Mouse (Mus musculus) urinary bladder, postnatal 10 days (tissue): Measurements from ENCODE around the gene Rnf157.

Source experiments
- DNase-seq: peaks from one replicate; pipeline ENCODE4 v3.0.0; 2022; ENCODE audit warnings: low spot score

Rnf157 gene

DNA sequence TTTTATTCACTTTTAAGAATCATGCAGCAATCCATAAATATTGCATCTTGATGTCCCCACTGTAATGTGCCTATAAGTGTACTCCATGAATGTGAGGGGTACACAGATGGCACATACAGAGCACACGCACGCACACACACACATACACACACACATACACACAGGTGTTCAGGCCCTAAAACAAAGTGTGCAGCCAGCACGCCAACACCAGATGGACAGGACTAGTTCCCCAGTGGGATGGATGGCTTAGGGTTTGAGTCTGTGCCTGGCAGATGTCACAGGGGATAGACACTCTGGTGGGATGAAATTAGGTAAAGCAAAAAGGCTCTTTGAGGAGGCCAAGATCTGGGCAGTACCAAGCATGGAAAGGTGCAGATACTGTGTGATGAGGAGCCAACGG lies 76.4 kb downstream of the Rnf157 start:
- DNase-seq: no peak

DNA sequence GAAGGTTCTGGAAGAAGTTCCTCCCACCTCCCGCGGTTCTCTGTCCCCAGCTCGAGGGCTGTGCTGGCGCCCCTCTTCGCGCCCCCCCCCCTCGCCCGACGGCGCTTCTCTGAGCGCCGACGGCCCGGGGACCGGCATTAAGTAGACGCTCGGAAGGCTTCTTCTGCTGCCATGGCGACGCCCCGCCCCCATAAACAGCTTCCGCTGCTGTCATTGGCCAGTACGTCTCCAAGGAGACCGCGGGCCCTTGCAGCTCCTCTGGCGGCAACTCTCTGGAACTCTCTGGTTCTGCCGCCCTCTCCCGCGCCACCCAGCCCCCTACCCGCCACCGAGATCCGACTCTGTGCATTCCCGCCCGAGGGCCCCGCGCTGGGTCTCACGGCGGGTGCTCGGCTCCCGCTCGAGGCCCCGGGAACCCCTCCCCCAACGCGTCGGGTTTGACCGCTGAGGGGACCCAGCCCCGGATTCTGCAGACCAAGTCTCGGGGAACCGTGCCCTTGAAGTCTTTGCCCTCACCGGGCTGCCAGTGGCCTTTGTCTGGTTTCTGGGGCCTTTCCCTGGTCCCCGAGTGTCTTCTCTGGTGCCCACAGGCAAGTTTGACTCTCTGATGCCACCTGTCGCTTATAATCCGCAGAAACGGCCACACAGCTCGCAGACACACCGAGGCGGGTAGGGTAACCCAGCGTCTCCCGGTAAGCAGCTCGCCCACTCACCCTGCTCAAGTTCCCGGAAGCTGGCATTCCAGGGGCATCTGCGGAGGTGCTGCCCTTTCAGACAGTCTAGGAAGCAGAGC lies 77.4 kb downstream of the Rnf157 start, which contains the start of gene Foxj1:
Gene Foxj1, minus strand, starts transcription at position 156 of the 793 bp plus-strand sequence.
- peak; percentile 83 for DNase-seq

DNA sequence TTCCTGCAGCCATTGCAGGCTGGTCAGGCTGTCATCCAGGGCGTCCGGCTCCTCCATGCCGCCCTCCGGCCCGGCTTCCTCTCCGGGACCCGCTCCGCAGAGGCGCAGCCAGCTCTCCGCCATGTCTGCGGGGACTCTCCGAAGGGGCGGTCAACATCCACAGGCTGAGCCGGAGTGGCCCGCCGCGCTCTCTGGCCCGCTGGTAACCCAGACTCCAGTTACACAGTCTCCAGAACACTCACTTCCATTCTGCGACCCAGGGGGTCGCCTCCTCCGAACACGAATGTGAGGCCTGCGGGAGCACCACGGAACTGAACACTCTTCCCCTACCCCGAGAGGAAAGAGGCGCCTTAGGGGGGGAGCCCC lies 78.4 kb downstream of the Rnf157 start:
- DNase-seq: no peak

DNA sequence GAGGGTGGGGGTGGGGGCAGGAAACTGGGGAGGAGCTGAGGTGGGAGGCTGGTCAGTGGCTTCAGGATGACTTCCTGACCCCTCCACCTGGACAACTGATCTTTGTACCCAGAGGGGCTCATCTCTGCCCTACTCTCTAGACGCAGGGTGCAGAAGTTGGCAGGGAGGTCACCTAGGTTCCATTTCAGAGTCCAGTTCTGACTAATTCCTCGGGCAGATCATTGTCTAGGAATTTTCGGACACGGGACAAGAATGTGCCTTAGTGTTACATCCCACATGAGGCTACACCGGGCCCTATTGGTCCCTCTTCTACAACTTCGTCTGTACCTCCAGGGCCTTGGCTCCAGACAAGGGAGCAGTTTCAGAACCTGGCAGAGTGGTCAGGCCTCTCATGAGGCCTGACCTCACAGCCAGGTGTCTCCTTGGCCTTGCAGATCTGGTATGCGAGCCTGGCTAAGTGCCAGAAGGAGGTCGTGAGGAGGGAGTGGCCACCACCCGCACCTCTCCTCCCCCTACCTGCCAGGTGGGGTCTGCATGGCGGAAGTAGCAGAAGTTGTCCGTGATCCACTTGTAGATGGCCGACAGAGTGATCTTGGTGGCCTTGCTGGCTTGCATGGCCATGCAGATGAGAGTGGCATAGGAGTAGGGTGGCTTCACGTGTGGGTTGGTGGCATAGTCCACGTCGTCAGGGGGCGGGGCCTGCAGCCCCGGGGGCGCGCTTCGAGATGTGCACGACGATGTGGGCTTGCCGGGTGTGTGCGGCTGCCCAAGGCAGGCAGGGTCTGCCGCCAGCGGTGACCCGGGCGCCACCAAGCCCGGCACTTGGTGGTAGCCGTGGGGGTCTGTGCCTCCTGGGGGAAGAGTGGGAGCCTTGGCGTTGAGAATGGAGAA lies 79.1 kb downstream of the Rnf157 start:
- DNase-seq: no peak

DNA sequence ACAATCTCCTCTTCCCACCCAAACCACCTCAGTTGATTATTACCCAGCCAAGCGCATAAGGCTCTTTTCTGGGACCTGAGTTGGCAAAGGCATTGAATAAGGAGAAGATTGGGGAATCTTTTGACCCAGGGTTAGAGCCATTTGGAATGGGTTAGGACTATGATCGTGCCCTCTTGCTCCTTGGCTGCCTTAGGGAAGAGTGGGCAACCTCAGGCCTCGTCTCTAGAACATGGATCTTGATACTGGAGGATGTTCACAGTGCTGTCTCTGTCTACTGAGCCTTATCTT lies 79.9 kb downstream of the Rnf157 start:
- DNase-seq: no peak

DNA sequence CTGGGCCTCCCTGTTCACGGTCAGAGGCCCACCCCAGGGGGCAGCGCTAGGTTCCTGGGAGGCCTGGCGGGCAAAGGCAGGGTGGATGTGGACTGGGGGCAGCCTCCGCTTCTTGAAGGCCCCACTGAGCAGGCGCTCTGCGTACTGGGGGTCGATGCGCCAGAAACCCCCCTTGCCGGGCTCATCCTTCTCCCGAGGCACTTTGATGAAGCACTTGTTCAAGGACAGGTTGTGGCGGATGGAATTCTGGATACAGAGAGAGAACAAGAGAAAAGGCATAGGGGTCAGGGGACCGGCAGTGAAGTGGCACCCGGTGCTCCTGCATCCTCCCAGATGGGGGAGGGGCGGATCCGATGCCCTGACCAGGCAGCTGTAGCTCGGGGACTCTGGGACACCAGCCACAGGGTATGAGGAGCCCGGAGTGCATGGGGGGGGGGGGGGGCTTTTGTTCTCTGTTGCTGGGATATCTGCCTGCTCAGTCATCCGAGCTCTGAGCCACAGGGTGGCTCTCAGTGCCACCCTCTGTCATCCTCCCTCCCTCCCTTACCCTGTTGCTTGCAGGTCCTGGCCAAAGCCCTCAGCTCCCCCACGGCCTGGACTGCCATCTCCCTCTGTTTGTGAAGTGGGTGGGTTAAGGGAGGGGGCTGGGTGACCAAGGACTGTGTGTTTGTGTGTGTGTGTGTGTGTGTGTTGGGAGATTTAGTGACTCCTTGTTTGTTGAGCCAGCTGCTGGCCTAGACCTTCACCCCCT lies 80.4 kb downstream of the Rnf157 start:
- no peak for DNase-seq

DNA sequence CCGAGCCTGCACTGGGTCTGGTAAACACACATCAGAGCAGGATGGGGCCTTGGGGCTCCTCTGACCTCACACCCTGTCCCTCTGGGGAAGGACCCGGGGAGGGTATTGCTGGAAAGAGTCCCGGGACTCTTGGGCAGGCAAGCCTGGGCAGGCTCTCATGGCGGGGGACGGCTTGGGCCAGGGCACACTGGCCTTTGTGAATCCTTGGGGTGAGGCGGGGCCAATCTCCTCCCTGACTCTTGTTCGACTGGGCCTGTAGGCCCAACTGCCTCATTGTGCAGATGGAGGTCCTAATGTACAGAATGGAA lies 82.7 kb downstream of the Rnf157 start:
- no peak for DNase-seq

DNA sequence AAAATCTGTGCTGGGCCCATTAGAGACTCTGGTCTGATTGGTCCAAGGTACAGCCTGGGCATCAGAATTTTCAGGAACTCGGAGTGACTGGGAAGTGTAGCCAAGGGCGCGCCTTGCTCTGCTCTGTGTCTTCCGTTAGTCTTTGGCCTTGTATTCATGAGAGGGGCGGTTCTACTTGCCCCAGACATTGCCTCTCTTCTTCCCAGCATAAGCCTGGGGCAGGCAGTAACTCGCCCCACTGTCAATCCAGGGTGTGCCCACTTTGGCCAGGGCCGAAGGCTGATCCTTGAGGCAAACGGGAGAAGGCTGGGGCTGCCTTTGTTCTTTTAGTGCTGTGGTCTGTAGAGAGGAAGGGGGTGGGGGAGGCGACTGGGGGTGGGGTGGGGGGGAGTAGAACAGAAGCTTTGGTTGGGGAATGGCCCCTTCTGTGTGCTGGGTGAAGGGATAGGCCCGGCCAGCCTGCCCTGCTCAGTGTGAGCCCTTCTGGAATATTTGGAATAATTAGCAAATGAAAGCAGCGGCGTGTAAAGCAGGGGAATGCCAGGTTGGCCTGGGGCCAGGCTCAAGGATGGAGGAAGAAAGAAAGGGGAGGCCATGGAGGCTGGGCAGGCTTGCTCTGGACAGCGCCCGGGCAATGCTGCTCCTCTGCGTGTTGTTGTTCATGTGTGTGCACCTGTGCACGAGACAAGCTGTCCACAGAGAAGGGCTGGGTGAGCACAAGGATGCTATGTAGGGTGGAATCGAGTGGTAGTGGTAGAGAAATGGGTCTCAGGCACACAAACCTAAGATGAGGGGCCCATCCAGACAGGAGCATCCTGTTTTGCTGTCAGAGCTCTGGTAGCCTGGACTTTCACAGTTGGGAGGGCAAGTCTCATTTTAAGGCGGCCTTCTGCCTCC lies 83.3 kb downstream of the Rnf157 start:
- no peak for DNase-seq

DNA sequence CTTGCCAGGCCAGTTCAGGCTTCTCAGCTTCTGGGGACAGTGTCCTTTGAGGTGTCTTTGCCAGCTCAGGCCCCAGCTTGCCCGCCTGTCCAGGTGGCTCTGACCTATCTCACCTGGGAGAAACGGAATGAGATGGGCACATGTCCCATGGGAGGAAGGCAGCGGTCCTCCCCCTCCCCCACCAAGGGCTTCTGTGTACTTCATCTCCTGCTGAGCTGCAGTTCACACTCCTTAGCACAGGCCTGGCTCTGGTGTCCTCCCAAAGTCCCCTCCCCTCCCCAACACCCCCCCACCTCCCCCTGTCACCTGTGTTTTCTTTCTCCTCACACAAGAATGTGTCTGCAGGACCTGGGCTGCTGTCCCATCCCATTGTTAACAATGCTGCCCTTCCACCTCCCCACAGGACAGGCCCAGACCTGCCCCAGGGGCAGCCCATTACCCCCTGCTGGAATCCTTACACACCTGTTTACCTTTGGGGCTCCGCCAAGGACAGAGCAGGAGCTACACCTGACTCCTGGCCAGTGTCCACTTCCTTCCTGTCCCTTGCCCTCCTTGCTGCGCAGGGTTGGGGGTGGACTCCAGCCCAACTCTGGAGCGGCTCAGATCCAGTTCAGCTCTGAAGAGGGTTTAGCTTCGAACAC lies 85.7 kb downstream of the Rnf157 start:
- no peak for DNase-seq

DNA sequence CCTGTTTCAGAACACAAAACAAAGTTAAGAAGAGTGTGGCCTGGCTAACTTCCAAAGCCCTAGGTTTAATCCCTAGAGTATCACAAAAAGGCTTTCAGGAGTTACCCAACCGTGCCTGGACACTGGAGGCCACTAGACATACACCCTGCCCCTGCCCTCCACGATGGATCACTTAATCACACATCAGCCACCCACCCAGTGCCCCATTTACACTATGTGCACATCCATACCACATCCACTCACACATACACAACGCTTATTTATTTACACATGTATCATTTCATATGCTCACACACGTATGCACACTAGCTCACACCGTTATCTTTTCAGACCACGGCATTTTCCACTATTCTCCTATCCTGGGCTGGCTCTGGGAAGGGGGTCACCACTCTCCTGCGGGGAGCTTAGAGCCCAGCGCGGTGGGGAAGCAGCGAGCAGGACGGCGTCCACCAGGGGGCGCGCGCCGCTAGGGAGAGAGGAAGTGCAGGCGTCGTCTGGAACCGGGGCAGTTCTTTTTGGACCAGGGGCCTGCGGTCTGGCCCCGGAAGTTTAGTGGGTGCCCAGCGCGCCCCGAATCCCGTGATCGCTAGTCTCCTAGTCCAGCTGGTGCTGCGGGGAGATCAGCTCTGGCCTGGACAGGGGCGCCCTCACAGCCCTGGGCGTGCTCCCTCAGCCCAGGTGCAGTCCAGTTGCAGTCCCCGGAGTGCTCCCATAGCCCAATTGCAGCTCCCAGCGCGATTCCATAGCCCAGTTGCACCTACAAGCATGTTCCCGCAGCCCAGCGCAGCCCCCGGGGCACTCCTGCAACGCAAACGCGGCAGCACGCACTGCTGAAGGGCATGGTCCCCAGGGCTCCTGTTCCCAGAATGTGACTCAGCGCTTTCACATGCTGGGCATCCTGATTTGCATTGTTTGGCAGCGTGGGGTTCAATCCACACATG lies 93.8 kb downstream of the Rnf157 start:
- DNase-seq: peak; percentile 86

DNA sequence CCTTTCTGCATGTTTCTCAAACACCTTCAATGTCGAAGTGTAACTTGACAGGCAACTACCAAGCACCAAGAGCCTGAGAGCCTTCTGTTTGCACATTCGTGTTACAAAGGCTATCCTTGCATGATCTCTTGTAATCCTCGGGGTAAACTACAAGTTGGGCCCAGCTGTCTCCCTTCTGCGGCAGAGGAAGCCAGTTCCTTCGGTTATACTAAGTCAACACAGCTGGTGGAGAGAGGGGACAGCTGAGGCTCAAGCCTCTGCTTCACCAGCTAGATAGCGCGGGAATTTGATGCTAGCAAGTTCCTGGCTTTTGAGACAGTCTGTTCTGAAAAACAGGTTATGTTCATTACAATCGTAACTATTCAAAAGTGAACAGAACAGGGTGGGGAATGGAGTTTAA lies 100.5 kb downstream of the Rnf157 start:
- no peak for DNase-seq

DNA sequence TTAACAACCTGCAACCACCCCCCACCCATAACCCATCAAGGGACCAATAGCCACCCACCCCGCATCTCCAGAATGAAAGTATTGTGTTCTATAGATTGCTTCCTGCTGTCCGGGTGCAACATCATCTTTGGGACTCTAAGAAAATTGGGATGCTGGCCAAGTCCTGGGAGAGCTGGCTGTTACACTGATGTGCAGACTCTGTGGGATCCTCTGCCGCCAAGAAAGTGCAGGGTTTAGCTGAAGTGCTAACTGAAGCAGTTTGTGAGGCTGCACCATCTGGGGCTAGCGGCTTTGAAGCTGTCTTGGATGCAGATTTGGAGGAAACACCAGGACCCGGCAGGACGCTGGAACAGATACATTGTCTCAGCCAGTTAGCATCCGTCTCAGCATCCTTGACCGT lies 101.7 kb downstream of the Rnf157 start:
- no peak for DNase-seq

DNA sequence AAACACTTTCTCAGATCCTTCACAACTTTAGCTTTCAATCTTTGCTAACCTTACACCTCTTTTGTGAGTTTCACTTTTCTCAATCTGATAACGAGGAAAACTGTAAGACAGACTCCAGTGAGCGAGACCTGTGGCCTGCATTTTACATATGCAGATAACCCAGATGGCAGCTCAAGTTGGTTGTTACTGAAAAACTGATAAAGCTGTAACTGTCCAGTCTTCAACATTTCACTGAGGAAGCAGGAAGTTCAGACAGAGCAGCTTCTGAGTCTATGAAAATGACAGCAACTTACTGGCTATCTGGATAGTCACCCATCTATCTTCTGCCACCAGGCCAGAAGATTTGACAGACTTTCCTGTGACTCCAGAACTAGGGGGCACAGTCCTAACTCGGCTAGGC lies 103.2 kb downstream of the Rnf157 start:
- no peak for DNase-seq

DNA sequence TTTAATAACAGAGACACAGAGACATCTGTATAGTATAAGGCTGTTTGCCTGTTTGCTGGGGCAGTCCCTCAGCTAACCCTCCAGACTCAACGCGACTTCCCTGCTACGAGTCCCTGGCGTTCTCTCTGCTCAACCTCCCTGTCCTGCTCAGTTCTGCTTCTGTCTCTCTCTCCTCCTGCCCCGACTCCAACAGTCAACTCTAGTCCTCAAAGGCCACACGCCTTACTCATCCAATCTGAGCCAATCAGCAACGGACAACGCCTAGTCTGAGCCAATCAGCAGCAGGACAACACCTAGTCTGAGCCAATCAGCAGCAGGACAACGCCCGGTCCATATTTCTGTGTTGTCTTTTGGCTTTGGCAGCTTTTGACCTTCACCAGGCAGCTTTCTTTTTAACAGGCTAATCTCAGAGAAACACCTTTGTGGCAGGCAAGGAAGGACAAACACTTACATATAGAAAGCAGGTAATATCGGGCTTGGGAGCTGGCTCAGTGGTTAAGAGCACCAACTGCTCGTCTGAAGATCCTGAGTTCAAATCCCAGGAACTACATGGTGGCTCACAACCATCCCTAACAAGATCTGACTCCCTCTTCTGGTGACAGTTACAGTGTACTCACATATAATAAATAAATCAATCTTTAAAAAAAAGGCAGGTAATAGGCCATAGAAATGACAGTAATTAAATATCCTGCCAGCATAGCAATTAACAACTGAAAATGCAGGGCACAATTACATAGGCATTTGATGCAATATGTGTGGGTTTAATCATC lies 104.9 kb downstream of the Rnf157 start:
- DNase-seq: no peak

DNA sequence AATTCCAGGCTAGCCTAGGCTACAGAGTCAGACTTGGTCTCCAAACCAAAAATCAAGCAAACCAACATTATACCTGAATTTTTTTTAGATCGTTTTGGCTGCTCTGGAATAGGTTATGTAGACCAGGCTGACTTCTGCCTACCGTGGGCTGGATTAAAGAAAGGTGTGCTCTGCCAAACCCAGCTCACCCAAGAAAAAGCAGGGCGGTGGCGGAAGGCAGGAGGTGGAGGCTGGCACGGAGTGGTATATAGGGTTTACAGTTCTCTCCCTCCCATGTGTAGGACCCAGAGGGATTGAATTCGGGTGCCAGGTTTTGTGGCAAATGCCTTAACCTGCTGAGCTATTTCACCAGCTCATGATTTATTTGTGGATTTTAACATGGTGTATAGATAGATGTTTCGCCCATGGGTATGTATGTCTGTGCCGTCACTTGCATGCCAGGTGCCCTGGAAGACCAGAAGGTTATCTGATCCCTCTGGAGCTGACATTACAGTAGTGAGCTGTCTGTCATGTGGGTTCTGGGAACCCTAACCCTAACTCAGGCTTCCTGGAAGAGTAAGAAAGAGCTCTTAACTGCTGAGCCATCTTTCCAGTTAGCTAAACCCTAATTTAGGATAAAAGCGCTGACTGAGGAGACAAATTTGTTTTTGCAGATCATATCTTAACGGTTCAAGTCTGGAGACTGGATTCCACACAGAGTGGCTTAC lies 105.7 kb downstream of the Rnf157 start, which contains the start of gene Exoc7:
Gene Exoc7, minus strand, starts transcription at position 215 of the 707 bp plus-strand sequence.
- no peak for DNase-seq

DNA sequence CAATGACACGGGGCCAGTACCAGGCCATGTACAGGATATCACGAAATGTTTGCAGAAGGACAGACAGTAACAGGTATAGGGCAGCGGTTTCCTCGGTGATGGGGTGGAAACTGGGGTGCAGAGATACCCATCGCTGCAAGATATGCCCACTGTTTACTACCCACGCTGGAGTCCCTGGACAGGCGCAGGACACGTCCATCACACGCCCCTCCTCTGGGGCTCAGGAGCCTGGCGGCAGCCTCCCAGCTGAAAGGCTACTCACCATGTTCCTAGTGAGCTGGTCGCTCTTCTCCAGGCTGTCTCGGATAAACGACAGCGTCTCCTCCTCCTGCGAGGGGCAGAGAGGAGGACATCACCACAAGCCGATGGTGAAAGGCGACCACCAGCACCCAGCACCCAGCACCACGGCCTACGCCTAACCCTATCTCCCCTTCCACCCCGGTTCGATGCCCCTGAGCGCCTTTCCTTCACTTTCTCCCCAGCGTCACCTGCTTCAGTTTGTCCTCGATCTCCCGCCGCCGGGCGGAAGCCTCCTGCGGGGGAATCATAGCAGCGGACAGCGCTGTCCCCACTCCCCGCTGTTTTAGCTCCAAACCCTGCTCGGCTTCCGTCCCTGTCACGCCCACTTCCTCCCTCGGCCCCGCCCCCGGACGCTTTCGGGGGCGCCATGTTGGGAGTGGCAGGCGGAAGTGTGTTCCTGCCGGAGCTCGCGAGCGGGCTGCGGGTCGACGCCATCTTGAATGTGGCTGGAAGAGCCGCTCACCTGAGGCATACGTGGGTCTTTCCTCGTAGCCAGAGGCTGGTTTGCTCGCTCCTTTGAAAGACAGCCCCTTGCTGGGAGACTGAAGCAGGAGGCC lies 106.5 kb downstream of the Rnf157 start:
- DNase-seq: peak; percentile 70

DNA sequence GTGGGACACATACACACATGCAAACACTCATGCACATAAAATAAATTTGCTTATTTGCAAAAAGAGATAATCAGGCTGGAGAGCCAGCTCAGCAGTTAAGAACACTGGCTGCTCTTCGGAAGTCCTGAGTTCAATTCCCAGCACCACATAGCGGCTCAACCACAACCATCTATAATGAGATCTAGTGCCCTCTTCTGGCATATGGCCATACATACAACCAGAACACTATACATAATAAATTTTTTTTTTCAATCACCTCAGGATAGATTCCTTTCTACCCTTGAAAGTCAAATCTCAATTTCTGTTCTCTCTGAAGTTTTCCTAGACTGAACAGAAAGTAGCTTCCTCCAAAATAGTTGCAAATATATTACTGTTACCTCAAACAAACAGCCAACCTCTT lies 107.4 kb downstream of the Rnf157 start:
- DNase-seq: no peak

DNA sequence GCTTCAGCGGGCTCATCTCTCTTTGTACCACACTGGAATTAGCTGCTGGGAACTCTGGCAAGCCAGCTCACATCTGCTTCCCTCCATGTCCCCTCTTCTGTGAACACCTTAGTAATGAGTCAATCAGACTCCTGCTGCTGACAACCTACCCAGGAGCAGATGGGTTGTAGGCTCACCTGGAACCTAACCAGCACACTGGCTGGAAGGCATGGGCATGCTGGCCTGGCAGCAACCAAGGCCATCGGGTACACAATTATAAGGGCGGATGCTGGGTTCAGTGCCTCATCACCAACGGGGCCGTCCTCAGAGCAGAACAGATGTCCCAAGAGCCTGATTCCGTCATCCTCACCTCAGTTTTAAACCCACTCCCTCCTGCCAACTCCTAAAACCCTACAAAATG lies 114.2 kb downstream of the Rnf157 start:
- DNase-seq: no peak
